Mouse (Mus musculus): ENCODE results near the gene Dkkl1.

GRCm38 (mm10) chr7:45215673-45216441 lies 3.9 kb upstream of the Dkkl1 start, which contains the start of gene Tead2:
- TF ChIP-seq CTCF (IDR thresholded peaks at IDR 0.05; ENCODE audit: control insufficient read depth, insufficient read depth, low read length) (no peak), POLR2A (IDR thresholded peaks at IDR 0.05; ENCODE audit: borderline replicate concordance, control insufficient read depth, low read depth, low read length) (no peak)

Measured in bone marrow, adult 2 months (tissue).